Mouse (Mus musculus) adrenal gland, postnatal 25 days (tissue): ENCODE data around the gene Ropn1l. TPM values are rescaled to one million over a fixed set of nuclear protein-coding genes. Genes with fewer than 3 reads are reported as not detected.
A peak's percentile ranks its signal among the peaks of the same experiment; 100 is the strongest.

Source experiments
- DNase-seq: peaks from one replicate; pipeline ENCODE4 v3.0.0; 2021; ENCODE audit warnings: mixed read lengths
- total RNA-seq: library from RNA; stranded (reverse); gene quantifications from 2 replicates; pipeline ENCODE4 v1.2.3, GENCODE M21; 2021

Gene Ropn1l
- total RNA-seq, 1 experiment from 2014 or later: 3.6 TPM

DNA sequence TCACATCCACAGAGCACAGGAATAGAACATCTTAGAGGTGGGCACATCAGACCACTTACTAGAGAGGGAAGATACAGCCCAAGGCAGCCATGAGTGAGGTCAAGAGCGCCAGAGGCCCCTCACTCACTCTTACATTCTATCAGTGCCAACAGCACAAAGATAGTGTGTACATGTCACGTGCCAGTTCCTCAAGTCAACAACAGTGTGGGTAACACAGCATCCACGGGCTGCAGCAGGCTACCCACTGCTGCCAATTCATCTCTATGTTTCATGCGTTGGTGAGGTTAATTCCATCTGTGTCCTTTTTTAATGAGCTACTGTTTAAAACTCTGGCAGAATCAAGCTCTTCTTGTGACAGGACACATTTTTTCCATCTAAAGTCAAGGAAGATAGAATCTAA, 10.8 kb downstream of the Ropn1l start:
- DNase-seq: no peak

DNA sequence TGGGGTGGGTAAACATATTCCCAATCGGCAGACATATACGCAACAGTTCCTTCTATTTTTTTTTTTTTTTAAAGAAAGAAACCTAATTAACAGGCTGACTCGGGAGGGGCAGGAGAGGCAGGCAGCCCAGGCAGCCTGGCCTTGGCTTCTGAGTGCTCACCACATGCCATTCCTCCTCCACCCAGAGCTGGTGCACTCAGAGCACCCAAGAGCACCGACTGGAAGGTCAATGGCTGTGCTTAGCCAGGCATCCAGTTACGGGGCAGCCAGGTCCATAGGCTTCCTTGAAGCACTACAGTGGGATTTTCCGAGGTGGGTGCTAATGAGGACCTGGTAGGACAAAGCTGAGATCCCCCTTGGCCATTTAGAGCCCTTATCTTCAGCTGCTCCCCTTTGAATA, 11.5 kb downstream of the Ropn1l start:
- peak; percentile 8 for DNase-seq

DNA sequence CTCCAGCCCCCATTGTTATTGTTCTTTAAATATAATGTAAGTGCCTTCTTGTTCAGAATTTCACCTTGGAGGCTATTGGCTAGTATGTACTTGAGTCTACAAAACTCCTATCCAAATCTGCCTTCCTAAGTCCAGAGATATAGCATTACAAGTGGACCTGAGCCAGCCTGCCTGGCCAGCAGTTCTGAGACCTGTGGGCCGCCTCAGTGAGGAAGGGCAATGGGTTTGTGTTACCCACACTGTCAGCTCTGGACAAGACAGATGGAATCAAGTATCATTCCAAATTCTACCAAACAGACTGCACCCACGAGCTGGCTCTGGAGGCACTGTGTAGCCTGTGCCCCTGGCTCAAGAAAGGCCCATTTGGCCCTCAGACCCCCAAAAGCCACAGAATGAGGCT, 16.7 kb downstream of the Ropn1l start:
- no peak for DNase-seq

DNA sequence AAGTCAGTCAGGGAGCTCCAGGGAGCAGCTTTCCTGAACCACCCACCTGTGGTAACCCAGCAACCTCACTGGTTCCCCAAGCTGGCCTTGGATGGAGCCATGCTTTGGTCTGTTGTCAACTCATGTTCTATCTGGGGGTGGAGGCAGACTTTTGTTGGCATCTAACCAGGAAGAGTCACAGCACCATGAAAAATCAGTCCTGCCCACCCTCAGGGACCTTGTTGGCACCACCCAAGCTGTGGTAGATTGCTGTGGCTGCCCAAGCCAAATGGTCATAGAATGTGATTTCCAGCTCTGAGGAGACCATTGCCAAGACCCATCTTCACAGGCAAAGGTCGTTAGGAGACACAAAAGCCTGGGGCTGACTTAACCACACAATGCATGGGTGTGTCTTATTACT, 17.5 kb downstream of the Ropn1l start:
- no peak for DNase-seq

DNA sequence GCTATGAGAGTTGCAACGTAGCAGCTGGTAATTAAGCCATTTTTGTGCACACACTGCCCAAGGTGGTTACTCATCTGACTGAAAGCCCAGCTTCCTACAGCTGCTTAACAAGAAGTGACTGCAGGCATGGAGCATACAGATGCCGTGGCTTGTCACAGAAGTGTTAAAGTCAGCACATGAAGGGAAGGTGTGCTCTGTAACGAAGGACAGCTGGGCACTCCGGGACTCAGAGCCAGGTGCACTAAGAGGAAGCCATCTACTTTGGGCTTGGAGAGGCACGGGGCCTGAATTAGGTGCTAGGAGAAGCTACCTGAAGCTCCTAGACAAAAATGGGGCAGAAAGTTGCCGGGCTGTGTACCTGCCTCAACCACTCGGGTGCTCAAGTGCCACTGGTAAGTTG, 19.8 kb downstream of the Ropn1l start:
- DNase-seq: no peak

DNA sequence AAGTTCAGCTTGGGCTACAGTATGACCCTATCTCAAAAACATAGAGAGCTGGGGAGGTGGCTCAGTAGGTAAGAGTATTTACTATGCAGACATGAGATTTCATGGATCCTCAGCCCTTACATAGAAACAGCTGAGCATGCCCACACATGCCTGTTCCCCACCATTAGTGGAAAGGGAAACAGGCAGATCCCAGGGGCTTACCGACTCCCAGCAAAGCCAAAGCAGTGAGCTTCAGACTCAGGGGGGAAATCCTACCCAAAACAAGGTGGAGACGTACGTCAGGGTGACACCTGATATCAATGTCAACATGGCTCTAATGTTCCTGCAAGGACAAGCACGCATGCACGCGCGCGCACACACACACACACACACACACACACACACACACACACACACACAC, 21.7 kb downstream of the Ropn1l start:
- DNase-seq: no peak

DNA sequence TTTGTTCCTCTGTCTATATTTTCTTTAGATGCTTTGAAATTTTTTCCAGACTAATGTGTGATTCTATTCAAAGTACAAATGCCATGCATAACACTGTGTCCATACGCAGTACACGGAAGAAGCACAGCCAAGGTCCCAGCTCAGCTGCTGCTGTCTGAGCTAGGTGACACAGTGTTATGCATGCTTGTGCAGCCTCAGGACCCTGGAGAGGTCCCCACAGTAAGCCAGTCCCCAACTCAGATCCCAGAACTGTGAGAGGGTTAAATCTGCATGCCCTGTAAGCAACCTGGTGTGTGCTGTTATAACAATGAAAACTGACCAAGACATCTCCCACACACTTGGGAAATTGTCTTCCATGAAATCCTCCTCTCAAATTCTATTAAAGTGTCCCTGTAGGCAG, 23.5 kb downstream of the Ropn1l start:
- no peak for DNase-seq

DNA sequence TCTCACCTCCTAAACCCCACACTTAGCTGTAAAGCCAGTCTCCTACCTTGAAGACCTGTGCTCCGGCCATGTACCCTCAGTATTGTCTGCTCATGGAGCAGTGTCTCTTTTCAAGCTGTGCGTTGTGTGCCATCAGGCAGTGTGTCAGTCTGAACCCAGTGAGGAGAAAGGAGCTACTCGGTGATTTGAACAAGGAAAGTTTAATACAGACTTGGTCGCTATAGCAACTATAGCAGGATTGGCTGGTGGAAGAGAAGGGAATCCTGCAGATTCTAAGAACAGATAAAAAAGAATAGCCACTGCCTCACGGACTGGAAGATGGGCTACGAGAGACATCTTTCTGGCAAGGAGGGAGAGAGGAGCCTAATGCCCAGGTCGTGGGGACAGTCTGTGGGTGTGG, 24.1 kb downstream of the Ropn1l start:
- no peak for DNase-seq

DNA sequence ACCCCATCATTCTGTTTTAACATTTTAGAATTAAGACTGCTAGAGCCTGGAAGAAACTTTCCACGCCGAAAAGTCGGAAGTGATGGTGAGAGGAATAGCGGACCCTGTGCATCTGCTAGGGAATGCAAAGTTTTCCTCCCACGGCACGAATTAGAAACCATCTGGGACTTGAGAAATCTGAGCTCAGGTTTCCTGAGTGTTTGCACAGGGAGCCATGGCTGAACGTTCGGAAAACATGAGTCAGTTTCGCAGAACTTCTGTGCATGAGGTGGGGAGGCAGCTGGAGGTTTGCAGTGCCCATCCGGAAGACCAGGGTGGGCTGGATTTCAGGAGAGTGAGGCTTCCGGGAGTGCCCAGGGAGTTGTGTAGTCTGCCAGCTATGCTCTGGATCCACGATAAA, 25.0 kb downstream of the Ropn1l start:
- DNase-seq: no peak

DNA sequence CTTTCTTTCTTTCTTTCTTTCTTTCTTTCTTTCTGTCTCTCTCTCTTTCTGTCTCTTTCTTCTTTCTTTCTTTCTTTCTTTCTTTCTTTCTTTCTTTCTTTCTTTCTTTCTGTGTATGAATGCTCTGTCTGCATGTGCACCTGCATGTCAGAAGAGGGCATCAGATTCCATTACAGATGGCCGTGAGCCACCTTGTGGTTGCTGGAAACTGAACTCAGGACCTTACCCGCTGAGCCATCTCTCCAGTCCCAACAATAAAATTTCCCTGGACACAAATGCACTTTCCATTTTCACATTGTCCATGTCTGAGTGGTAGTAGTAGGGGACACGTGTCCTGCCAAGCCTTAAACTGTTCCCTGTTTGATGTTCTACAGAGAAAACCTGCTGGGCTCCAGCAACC, 26.1 kb downstream of the Ropn1l start:
- DNase-seq: no peak

DNA sequence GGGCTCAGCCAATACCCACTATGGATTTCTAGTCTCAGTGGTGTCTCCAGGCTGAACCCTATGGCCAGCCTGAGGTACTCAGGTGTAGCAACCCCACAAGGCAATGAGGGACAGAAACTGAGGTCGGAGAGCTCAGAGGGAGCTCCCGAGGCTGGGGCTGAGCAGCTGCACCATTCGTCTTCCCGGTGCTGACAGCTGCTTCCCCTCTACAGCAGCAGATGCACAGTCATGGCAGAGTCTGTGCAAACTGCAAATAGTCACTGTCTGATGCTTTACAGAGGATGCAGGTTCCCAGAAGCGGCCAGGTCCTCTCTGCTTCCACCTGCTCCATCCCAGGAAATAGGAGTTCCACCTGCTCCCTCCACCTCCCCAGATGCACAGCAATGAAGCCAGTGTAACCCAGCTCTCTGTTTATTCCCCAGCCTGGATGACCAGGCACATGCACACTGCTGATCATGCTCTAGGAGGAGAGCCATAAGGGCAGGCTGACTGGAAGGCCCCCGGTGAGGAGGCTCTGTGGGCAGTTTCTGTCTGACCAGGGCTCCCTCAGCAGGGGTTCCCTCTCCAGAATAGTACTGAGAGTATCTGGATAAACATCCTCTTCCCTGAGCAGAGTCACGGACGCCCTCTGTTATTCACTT, 27.4 kb downstream of the Ropn1l start:
- no peak for DNase-seq

DNA sequence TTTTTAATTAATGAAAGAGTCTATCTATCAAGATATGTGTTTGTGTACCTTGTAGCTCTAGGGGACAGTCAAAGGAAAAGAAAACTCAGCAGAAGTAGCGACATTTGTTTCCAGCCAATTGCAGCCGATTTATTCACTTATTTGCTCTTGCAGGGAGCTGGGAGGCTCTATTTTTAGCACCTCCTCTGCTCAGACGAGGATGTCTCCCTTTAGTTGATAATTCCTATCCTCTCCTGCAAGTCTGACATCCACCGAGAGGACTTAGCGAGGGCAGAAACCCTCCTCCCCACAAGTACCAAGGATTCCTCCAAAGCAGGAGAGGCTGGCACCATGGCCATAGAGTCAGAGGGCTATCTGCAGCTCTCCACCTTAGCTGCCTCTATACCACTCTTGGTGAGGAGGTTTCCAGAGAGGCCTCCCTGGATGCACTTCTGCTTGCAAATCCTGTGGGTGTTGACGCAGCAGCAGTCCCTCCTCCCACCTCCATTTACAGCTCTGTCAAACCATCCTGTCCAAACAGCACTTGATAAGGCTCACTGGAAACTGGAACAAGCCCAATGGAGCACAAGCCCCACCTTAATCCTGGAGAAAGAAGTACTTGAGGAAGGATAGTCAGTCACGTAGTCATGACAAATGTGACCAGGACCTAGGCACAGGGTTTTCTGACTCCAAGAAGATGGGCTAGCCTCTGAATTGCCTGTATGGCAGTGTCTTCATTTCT, 30.7 kb downstream of the Ropn1l start:
- no peak for DNase-seq

DNA sequence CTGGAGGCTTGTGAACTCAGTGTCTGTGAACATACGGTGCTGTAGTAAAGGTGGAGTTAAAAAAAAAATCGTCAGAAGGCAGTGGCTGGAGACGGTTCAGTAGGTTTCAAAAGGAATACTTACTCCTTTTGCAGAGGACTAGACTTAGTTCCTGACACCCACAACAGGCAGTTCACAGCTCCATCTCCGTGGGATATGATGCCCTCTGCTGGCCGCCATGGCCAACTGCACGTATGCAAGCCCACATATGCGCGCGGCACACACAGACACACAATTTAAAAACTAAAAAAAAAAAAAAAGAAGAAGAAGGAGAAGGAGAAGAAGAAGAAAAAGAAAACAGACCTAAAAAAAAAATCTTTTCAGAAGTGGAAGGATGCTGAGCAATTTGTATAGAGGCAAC, 34.5 kb downstream of the Ropn1l start:
- DNase-seq: peak; percentile 38

DNA sequence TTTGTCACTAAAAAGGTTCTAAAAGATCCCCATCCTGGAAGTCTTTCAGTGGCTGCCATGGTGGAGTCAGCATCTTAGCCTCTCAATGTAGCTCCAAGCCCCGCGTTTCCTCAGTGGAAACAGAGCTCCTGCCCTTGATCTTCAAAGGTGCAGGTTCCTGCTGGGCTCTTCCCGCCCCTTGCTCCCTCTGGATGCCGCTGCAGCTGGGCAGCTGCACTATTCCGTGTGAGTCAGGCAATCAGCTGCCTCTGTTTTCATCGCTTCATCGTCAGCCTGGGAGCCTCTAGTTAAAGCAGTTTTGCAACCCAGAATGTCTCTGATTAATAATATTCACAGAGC, 34.9 kb downstream of the Ropn1l start:
- no peak for DNase-seq

DNA sequence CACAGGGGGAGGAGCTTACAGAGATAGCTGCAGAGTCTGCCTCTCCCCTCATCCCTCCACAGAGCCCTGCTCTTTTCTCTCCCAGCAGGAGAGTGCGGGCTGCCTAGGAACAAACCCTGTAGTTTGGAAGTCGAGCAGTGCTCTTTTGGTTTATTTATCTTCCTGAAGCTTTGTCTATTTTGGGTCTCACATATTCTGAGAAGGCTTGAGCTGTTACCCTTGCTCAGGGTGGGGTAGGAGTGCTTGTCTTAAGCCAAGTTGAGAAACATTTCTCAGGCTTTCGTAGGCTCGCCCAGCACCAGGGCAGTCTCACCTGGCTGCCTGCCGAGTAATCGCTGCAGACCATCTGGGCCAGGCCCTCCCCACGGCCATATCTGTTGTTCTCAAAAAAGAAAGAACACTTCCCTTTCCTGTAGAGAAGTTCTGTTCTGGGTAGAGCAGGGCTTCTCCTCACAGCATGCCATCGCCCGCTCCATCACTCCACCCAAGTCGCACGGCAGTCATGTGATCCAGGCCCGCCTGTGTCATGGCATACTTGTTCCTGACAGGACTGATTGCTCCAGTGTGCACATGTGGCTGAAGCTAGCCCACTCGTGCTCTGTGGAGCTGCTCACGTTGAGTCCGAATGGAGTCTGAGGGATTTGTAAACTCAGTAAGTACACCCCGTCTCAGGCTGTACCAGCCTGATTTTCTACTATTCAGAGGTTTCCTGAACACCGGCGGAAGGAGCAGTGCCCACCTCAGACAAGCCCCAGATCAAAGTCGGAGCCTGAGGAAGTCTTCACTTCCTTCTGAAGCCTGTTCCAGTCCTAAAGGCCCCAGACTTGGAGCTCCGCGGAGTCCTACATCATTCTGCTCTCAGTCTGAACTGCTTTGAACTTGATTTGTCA, 35.5 kb downstream of the Ropn1l start:
- peak; percentile 26 for DNase-seq

DNA sequence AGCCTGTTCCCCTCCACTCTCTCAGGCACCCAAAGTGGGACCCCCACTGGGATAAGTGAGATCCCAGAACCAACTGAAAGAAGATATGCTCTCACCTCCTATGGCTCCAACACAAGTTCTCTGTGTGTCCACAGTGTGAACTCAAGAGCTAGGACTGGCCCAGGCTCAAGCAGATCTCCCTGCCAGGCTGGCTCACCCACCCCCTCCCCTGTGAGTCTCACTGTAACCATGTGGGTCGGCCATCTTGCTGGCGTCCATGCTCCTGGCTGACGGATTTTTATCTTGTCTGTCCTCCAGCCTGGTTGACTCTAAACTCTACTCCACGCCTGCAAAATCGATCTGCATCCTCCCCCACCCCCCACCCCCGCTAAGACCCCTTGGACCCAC, 36.1 kb downstream of the Ropn1l start:
- no peak for DNase-seq

DNA sequence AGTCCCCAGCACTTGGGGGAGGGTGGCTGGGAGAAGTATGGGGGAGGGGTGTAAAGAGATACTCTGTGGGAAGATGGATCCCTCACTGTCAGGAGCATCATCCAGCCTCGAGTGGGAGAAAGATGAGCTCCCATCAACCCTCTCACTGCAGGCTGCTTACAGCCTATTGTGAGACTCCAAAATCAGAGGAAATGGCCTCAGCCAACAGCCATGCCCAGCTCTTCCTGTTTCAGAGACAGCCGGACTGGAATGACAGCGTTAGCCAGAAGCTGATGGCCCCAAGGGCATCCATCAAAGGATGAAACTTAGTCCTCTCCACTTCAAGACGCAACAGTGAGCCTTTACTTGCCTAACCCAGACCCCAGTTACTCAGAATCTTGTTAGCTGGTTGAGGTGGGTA, 38.4 kb downstream of the Ropn1l start:
- DNase-seq: no peak

DNA sequence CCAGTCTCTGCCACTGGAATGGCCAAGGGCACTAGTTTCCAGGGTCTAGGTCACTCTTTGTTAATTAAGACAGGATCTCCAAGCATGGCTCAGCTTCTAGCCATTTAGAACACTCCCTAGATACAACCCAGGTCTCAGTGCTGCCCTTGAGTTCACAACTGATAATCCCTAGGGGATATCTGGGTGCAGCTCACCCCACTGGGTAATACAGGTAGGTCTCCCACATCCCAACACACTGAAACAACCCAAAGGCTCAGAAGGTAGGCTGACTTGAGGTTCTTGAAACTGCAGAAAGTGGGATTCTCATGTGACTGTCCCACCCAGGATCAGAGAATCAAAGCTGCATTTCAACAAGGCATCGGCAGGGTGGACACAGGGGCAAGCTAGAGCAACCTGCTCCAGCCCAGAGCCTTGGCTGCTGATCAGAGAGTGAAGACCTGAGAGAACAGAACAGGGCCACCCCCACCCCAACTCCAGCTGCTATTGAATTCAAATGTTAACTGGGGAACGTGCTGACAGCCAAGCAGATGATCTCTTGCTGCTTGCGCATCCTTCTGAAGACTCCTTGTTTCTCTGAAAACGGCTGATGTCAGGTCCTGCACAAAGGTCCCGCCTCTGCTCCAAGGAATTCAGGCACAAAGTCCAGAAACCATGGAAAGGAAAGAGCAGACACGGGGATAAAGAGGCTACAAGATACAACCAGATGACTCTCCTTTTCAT, 39.2 kb downstream of the Ropn1l start:
- no peak for DNase-seq

DNA sequence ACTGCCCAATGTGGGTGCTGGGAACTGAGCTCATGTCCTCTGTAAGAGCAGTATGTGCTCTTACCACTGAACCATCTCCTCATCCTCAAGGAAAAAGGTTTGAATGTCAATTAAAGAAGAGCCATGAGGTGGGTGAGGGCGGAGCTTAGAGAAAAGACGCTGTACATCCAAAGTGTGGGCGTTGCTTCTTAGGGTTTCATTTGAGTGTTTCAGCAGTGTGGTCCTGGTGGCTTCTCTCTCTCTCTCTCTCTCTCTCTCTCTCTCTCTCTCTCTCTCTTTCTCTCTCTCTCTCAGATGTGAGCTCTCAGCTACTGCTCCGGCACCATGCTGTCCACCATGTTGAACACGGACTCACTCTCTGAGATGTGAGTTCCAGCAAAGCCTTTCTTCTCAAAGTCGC, 39.9 kb downstream of the Ropn1l start:
- DNase-seq: no peak

DNA sequence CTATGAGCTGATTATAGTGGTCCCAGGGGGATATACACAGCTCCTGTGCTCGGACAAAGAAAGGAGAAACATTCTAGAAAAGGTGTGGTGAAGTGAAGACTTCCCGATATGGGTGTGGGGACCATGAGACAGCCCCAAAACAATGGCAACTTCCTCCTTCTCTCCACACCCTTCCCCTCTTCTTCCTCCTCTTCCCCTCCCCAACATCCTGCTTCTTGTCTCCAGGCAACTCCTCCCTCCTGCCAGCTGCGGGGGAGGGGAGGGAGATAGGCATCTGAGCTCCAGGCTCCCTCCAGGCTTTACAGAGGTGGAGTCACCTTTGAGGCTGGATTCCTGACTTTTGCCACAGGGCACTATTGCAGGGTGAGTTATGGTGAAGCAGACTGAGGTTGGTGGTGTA, 40.6 kb downstream of the Ropn1l start:
- no peak for DNase-seq

DNA sequence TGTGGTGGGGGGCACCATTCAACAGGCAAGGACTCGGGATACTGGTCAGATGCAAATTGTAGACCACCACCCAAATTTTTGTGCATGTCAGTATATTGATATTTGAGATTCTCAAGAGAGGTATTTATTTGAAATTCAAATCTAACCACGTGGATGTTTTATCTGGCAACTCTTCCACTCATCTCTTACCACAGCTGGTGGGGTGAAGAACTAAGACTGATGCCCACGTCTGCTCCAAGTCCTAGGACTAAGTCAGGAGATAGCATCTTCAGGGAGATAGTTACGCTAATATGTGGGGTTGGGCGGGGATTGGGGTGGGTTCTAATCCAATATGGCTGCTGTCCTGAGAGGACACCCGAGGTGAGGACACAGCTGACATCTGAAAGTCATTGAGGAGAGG, 41.1 kb downstream of the Ropn1l start:
- DNase-seq: no peak

DNA sequence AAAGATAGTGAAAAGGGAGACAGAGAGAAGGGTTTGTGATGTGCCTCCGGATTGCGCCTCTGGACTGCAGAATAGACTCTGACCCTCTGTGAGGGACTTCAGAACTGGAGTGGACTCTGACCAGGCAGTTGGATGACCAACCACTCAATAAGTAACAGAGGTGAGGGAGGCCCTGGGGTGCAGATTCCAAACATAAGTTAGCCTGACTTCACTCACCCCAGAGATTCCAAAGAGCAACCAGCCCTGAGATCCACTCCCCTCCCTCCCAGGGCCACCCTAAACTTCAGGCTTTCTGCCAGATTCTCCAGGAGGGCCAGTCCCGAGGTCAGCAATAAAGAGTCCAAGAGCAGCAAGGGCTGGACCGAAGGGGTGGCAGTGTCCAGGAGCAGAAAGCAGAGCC, 46.0 kb downstream of the Ropn1l start:
- DNase-seq: no peak

DNA sequence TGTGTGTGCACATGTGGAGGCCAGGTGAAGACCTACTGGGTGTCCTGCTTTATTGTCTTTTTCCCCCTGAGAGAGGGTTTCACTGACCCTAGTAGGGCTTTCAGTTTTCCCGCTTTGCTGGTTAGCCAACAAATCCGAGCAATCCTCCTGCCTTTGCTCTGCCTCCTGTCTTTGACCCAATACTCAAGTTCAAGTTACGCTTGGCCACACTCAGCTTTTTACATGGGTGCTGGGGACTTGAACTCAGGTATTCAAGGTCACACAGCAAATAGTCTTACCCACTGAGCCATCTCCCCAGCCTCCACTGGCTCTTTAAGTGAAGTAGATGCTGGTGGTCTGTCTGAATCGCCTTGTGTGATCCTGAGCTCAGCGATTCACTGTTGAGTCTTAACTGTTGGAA, 46.7 kb downstream of the Ropn1l start:
- no peak for DNase-seq
